Mouse (Mus musculus) ES-CJ7 (cell line): Measurements from ENCODE around the gene Fam222b.
"Not testable (repeated sequence)": the region's sequence is repeated elsewhere in the genome, so short reads cannot be mapped to it uniquely, and the experiment has no call there.

Source experiments
- DNase-seq: peaks from one replicate; pipeline ENCODE4 v3.0.0; 2011; ENCODE audit warnings: low read depth, low spot score

The Fam222b gene

DNA sequence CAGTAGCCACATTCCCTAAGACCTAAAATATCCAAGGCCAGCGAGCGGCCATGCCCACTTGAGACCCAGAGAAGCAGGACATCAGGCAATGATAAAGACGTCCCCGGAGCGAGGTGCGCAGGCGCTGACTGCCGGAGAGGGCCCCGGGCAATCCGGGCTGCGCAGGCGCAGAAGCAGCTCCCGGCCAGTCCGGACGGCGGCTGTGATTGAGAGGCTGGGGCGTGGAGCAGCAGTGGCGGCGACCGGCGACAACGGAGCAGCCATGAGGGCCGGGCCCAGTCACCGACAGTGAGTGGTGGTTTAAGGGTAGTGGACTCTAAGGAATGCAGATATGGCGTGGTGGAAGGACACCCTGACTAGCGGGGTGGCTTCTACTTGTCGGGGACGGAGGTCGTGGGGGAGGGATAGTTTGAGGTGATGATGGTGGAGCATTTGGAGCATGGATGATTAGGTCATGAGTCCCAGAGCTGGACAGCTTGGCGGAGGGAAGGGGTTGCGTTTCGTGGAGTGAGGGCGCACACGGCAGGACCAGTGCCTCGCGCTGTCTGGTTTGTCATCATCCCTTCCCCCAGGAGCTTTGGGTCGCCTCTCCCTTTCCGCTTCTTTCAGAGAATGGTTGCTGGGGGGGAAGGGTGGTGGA, at the start of gene Fam222b:
Gene Fam222b (plus strand): TSS at position 157 of the 640 bp plus-strand sequence.
- peak; percentile 91 for DNase-seq

GRCm38 (mm10) chr11:78044758-78045251, 49.7 kb upstream of the Fam222b start:
- DNase-seq = no peak

DNA sequence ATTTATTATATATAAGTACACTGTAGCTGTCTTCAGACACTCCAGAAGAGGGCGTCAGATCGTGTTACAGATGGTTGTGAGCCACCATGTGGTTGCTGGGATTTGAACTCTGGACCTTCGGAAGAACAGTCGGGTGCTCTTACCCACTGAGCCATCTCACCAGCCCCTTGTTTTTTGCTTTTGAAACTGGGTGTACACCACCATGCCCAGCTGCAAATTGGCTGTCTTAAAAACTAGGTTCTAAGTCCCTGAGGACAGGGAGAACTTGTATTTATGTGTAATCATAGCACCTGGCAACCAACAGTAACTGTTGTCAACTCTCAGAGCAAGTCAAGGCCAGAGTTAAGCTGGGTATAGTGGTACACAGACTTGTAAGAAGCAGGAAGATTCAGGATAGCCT, 45.8 kb upstream of the Fam222b start:
- DNase-seq = not testable (repeated sequence)

DNA sequence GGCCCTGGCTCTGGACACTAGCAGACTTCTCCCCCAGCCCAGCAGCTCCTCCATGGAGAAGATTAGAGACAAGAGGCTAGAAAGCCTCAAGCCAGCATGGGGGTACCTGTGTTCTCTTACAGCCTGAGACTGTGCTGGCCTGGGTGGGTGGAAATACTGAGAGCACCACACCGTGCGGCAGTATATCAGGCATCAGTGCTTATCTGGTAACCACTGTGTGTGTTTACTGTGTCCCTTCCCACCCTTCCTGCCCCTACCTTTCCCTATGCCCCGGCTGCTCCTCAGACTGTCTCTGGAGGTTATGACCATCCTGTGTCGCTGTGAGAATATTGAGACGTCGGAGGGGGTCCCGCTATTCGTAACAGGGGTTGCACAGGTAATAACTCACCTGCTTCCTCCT, 41.4 kb upstream of the Fam222b start:
- DNase-seq = no peak

DNA sequence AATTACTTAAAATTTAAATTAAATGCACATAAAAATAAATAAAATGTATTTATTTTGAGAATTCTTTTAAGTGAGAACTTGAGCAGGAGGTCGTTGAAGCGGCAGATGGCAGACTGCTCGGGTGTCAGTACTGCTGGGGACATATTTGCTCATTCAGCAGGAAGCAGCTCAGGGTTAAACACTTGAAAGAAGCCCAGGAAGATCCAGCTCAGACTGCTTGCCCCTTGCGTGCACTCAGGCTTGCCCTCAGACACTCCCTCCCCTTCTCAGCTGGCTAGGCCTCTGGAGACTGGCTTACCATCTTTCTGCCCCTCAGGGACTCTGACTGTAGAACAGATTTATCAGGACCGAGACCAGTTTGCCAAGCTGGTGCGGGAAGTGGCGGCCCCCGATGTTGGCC, 37.5 kb upstream of the Fam222b start:
- DNase-seq = no peak

- DNase-seq = peak; percentile 62
Observed at GRCm38 (mm10) chr11:78059833-78060757, 34.4 kb upstream of the Fam222b start.

DNA sequence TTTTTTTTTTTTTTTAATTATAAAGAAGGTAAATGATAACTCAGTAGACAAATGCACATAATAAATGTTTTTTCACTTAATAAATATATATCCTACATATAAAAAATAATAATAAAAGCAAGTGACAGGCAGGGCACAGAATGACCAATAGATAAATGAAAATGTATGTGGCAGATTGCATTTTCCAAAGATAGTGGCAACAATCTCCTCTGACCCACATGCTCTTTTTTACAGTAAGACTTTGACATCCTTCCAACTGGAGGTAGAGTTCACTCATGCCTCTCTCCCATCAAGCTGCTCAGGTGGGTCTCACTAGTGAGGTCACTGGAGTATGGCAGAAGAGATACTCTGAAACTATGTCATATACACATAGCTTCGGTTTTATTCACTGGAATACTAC, 31.9 kb upstream of the Fam222b start:
- no peak for DNase-seq

- no peak for DNase-seq
Observed at GRCm38 (mm10) chr11:78065906-78066305, 28.6 kb upstream of the Fam222b start.

DNA sequence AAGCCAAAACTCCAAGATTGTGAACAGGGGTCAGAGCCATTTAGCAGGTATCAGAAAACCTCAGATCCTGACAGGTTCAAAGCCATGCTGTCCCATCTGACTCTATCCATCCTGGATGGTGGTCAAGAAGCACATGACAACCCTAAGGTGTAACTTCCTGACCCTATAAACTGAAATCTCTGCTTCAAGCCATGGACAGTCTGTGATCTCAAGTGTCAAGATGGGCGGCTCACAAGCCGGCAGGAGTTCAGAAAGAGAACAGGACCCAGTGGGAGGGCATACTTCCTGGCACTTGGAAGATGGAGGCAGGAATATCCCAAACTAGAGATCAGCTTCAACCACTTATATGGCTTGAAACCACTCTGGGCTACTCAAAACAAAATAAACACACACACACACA, 27.8 kb upstream of the Fam222b start:
- no peak for DNase-seq

DNA sequence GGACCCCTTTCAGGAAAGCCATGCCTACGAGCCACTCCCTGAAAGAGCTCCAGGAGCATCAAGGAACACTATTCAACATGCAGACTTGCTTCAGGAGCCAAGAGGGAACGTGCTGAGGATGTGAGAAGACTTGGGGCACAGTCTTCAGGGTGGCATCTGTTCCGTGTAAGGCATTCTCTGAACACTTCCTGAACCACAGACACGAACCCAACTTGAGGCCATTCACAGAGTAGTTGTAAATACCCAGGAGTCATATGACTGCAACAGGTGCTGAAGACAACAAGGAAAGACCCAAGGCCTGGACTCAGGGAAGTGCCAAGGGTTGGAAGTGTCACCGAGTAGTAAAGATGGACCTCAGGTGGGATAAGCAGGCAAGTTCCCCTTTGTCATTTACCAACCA, 26.9 kb upstream of the Fam222b start:
- DNase-seq = no peak

DNA sequence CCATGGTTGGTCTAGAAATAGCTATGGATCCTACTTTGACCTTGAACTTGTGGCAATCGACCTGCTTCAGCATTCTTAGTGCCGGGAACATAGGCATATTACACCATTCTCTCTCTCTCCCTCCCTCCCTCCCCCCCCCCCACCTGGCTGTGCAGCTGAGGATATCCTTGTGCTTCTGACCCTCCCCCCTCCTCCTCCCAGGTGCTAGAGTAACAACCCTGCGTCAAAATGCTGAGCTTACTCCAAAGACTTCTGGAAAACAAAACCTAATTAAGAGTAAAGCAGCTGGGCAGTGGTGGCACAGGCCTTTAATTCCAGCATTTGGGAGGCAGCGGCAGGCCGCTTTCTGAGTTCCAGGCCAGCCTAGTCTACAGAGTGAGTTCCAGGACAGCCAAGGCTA, 25.3 kb upstream of the Fam222b start:
- no peak for DNase-seq

DNA sequence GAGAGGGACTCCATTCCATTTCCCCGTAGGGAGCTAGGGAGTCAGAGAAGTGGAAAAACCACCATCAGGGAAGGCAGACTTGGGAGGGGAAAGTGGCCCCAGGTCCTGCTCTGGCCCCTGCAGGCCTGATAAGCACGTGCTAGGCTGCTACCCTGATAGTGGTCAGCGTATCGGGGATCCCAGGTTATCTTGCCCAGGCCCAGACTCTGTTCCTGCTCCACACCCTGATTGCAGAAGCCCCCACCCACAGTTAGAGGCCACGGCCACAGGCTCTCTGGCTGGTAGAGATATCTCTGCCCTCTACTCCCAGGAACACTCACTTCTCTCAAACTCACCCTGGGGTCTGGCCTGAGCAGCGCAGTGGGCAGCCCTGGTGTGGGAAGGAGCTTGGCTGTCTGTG, 24.8 kb upstream of the Fam222b start:
- no peak for DNase-seq

- DNase-seq = no peak
Observed at GRCm38 (mm10) chr11:78071938-78072337, 22.5 kb upstream of the Fam222b start.

- peak; percentile 60 for DNase-seq
Observed at GRCm38 (mm10) chr11:78072425-78073130, 21.9 kb upstream of the Fam222b start.

DNA sequence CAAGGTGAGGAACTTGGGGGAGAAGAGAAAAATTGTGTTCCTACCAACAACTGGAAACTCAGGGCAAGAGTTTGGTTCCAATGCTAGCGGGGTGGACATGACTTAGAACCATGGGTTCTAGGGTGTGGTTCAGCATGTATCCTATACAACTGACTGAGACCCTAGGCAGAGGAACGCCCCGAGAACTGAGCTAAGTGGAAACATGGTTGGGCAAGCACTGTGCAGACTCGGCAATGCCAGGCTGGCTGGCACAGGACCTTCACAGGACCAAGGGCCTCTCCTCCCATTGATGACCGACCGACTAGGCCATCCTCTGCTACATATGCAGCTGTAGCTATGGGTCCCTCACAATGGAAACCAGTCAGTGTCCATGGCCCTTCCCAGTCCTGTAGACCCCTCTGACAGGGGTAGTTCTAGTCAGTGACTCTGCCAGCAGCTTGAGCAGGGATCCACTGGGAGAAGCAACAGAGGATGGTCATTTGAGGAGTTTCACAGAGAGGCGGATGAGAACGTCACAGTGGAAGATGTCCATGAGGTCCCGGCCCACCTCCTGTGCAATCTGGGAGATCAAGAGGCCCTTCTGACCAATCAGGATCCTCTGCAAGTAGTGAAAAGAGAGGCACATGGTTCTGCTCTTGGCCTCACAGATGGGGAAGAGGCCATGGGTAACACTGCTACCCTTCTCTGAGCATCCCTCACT, 20.7 kb upstream of the Fam222b start:
- DNase-seq = no peak

- no peak for DNase-seq
Observed at GRCm38 (mm10) chr11:78074277-78074652, 20.2 kb upstream of the Fam222b start.

- DNase-seq = no peak
Observed at GRCm38 (mm10) chr11:78074666-78075065, 19.8 kb upstream of the Fam222b start.

- peak; percentile 91 for DNase-seq
Observed at GRCm38 (mm10) chr11:78079961-78080921, 14.2 kb upstream of the Fam222b start, which contains the start of gene Eral1. Eral1 (minus strand) TSS chr11:78080383.

- no peak for DNase-seq
Observed at GRCm38 (mm10) chr11:78083595-78083994, 10.9 kb upstream of the Fam222b start.

DNA sequence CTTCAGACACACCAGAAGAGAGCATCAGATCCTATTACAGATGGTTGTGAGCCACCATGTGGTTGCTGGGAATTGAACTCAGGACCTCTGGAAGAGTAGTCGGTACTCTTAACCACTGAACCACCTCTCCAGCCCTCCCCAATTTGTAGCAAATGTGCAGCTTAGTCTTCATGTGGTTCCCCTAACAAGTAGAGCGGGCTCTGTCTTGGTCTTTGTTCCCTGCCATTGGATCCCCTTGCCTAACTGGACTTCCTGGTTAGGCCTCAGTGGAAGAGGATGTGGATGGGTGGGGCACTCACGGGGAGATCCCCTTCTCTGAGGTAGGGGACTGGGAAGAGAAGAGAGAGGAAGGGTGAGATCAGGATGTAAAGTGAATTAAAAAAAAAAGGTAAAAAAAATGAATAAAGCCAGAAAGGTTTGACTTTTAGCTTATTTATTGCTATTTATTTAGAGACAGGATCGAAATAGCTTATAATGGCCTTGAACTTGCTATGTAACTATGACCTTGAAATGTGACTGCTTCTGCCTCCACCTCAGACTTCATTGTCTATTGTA, 7.5 kb upstream of the Fam222b start:
- peak; percentile 53 for DNase-seq
